Comparison of ENCODE assay signal across 16 mouse cellular contexts in genomic region chr15:60431916-60432315, GRCm38 (mm10).
"Had no signal": no experiment of that assay in that cellular context is flagged by ENCODE, and none has a peak within 500 bp of the region (broad histone marks: within the 10 kb centered on the region; RNA-seq: fewer than 3 reads in every experiment).

No protein-coding gene starts in this region.

- H3K27ac ChIP-seq: neural tube, embryonic 12.5 days; neural tube, embryonic 13.5 days; neural tube, embryonic 15.5 days; stomach, embryonic 15.5 days; stomach, postnatal 0 days had no signal

- H3K27me3 ChIP-seq: neural tube, embryonic 12.5 days; neural tube, embryonic 13.5 days; neural tube, embryonic 15.5 days; stomach, embryonic 15.5 days had no signal

- H3K9me3 ChIP-seq: neural tube, embryonic 12.5 days; neural tube, embryonic 13.5 days; neural tube, embryonic 15.5 days; stomach, embryonic 15.5 days had no signal

- H3K4me1 ChIP-seq: neural tube, embryonic 12.5 days; neural tube, embryonic 13.5 days; neural tube, embryonic 15.5 days; stomach, embryonic 15.5 days had no signal

- H3K4me3 ChIP-seq: neural tube, embryonic 12.5 days; neural tube, embryonic 13.5 days; neural tube, embryonic 15.5 days; stomach, embryonic 15.5 days had no signal

- H3K9ac ChIP-seq: neural tube, embryonic 12.5 days; neural tube, embryonic 13.5 days; neural tube, embryonic 15.5 days; stomach, embryonic 15.5 days had no signal

- H3K36me3 ChIP-seq: neural tube, embryonic 12.5 days; neural tube, embryonic 13.5 days; neural tube, embryonic 15.5 days; stomach, embryonic 15.5 days had no signal

- H3K4me2 ChIP-seq: neural tube, embryonic 12.5 days; neural tube, embryonic 13.5 days; neural tube, embryonic 15.5 days; stomach, embryonic 15.5 days had no signal

- DNase-seq: right cerebral cortex, adult 18-20 months; right cerebral cortex, postnatal 14 days; right cerebral cortex, postnatal 25 days; right cerebral cortex, postnatal 4 days; spleen, adult 18-20 months; thymus, adult 18-20 months; thymus, adult 2 months; thymus, postnatal 14 days; thymus, postnatal 25 days; thymus, postnatal 36 days; thymus, postnatal 4 days had no signal
